Mouse (Mus musculus): ENCODE data around the gene Chrm4.

GRCm38 (mm10) chr2:91920130-91920529 lies 6.9 kb upstream of the Chrm4 start:
- TF ChIP-seq CTCF (IDR thresholded peaks at IDR 0.05; ENCODE audit: borderline replicate concordance, extremely low read depth, insufficient read depth, insufficient read length) (no peak), POLR2A (IDR thresholded peaks at IDR 0.05; ENCODE audit: borderline replicate concordance, extremely low read depth, insufficient read depth, insufficient read length, poor library complexity, severe bottlenecking) (no peak)
